Mouse (Mus musculus) small intestine, adult 2 months (tissue): Measurements from ENCODE around the gene Smim11.

Experiments used
- CTCF ChIP-seq: fragments of 200-500 bp; IDR thresholded peaks from 2 replicates; pipeline ENCODE4 v1.5.1; 2012; ENCODE audit warnings: low read depth, mild to moderate bottlenecking, control low read depth, inconsistent platforms, low read length, moderate library complexity, mixed read lengths; ENCODE audit not compliant: insufficient replicate concordance, insufficient read length; ENCODE audit errors: extremely low read depth
- POLR2A ChIP-seq: fragments of 200-500 bp; IDR thresholded peaks from 2 replicates; pipeline ENCODE4 v1.6.1; 2012; ENCODE audit warnings: low read depth, mild to moderate bottlenecking, control low read depth, inconsistent platforms, low read length, moderate library complexity

DNA sequence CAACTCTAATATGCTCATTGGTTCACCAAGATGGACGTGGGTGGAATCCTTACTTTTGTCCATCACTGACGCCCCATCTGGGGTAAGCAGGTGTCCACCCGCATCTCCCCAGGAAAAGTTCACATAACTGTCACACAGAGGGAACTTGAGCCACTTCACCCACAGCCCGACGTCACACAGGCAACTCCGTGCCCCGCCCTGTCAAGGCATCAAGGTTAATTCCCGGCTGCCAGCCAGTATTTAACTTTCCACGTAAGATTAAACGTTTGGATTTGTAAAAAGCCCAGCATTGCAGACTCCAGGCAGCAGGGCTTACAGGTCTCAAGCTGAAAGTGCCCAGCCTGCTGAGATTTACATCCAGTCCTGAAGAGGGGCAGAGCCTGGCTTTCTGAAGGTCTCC is 9.0 kb upstream of the Smim11 start, which contains the start of gene Kcne2:
- no peak for TF ChIP-seq POLR2A
- no peak for TF ChIP-seq CTCF
